Mouse (Mus musculus) embryonic fibroblast, embryonic 13.5 days (primary cell): ENCODE measurements around the gene Ghr.

Experiments used
- CTCF ChIP-seq: IDR thresholded peaks from 2 replicates; pipeline ENCODE4 v1.5.1; 2011; ENCODE audit warnings: mild to moderate bottlenecking, control low read depth, low read length, moderate library complexity, borderline replicate concordance; ENCODE audit not compliant: insufficient read depth
- POLR2A ChIP-seq: IDR thresholded peaks from 2 replicates; pipeline ENCODE4 v1.6.1; 2011; ENCODE audit warnings: low read depth, mild to moderate bottlenecking, control low read depth, low read length, moderate library complexity

DNA sequence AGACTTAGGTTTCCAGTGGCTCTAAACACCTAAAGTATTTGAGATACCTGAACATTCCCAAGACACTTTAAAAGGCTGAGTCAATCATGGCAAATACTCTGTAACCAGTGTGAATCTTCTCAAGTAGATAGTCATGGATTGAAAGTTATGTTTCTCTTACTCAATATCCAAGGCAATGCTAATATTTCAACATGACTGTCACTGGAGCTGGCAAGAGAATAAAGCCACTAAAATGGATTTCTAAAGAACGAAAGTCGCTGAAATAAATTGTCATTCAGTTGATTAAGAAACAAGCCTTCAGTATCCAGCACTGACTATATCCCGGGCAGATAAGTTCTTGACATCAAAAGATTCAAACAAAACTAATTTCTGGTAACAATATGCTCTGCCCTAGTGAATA lies 37.1 kb upstream of the Ghr start:
- TF ChIP-seq POLR2A (no peak), CTCF (no peak)
